Mouse (Mus musculus) erythroblast, embryonic 14.5 days (primary cell): ENCODE results near the gene Adamts18. TPM values are rescaled to one million over a fixed set of nuclear protein-coding genes. Genes with fewer than 3 reads are reported as not detected.

Experiments
- H3K27me3 ChIP-seq: 2 replicates; pipeline ENCODE4 v1.6.1; 2012; ENCODE audit warnings: inconsistent platforms; ENCODE audit not compliant: control insufficient read depth
- H3K36me3 ChIP-seq: 2 replicates; pipeline ENCODE4 v1.6.1; 2012; ENCODE audit warnings: mild to moderate bottlenecking, inconsistent platforms; ENCODE audit not compliant: control insufficient read depth
- H3K4me1 ChIP-seq: 2 replicates; pipeline ENCODE4 v1.6.1; 2012; ENCODE audit warnings: inconsistent platforms; ENCODE audit not compliant: control insufficient read depth
- H3K4me3 ChIP-seq: replicated peaks from 2 replicates; pipeline ENCODE3; 2012; ENCODE audit warnings: moderate library complexity, mild to moderate bottlenecking, inconsistent platforms
- H3K9me3 ChIP-seq: 2 replicates; pipeline ENCODE4 v1.6.1; 2012; ENCODE audit warnings: low read length, inconsistent platforms, mixed read lengths; ENCODE audit not compliant: control insufficient read depth
- GATA1 ChIP-seq: IDR thresholded peaks from 2 replicates; pipeline ENCODE4 v1.6.1; 2012; ENCODE audit warnings: low read length, inconsistent platforms, mixed read lengths
- TAL1 ChIP-seq: IDR thresholded peaks from 3 replicates; pipeline ENCODE4 v1.6.1; 2012; ENCODE audit warnings: low read length, inconsistent platforms, mixed read lengths
- polyA plus RNA-seq: library from polyadenylated mRNA; stranded (reverse); fragments of >175 nt; gene quantifications from 2 replicates; pipeline ENCODE4 v1.2.3, GENCODE M21; 2012

Adamts18 gene
- polyA plus RNA-seq, 1 experiment, result not detected

GRCm38 (mm10) chr8:113676811-113677210 is 171.7 kb downstream of the Adamts18 start:
- no peaks in the 10 kb centered on the region for H3K27me3 ChIP-seq
- TF ChIP-seq GATA1, result no peak
- no peak for TF ChIP-seq TAL1
- no peaks in the 10 kb centered on the region for H3K4me1 ChIP-seq
- peaks cover 10% of the 10 kb centered on the region for H3K9me3 ChIP-seq
- H3K4me3 ChIP-seq, result no peak overlapping the region
- H3K36me3 ChIP-seq, result no peaks in the 10 kb centered on the region

GRCm38 (mm10) chr8:113675281-113675680 is 173.3 kb downstream of the Adamts18 start:
- H3K9me3 ChIP-seq, result peaks cover 10% of the 10 kb centered on the region
- TF ChIP-seq TAL1 (no peak), GATA1 (no peak)

GRCm38 (mm10) chr8:113674611-113675010 is 173.9 kb downstream of the Adamts18 start:
- no peaks in the 10 kb centered on the region for H3K36me3 ChIP-seq
- no peaks in the 10 kb centered on the region for H3K27me3 ChIP-seq
- no peak overlapping the region for H3K4me3 ChIP-seq
- no peak for TF ChIP-seq GATA1
- no peak for TF ChIP-seq TAL1
- H3K4me1 ChIP-seq, result no peaks in the 10 kb centered on the region
- H3K9me3 ChIP-seq, result peaks cover 10% of the 10 kb centered on the region

More at GRCm38 (mm10) chr8:113675281-113675680, 173.3 kb downstream of the Adamts18 start:
- Histone ChIP-seq H3K27me3 (no peaks in the 10 kb centered on the region), H3K4me1 (no peaks in the 10 kb centered on the region), H3K4me3 (no peak overlapping the region), H3K36me3 (no peaks in the 10 kb centered on the region)

- TF ChIP-seq GATA1 (no peak), TAL1 (no peak)
- peaks cover 7% of the 10 kb centered on the region for H3K9me3 ChIP-seq
- no peak overlapping the region for H3K4me3 ChIP-seq
- H3K36me3 ChIP-seq, result no peaks in the 10 kb centered on the region
- H3K27me3 ChIP-seq, result no peaks in the 10 kb centered on the region
- H3K4me1 ChIP-seq, result no peaks in the 10 kb centered on the region
Observed at GRCm38 (mm10) chr8:113673300-113673699, 175.2 kb downstream of the Adamts18 start.

- H3K4me3 ChIP-seq, result no peak overlapping the region
- no peaks in the 10 kb centered on the region for H3K27me3 ChIP-seq
- no peaks in the 10 kb centered on the region for H3K36me3 ChIP-seq
- TF ChIP-seq TAL1 (no peak), GATA1 (no peak)
- peaks cover 7% of the 10 kb centered on the region for H3K9me3 ChIP-seq
- H3K4me1 ChIP-seq, result no peaks in the 10 kb centered on the region
Observed at GRCm38 (mm10) chr8:113672599-113673255, 175.8 kb downstream of the Adamts18 start.

GRCm38 (mm10) chr8:113669924-113670323 is 178.6 kb downstream of the Adamts18 start:
- peaks cover 7% of the 10 kb centered on the region for H3K9me3 ChIP-seq
- no peaks in the 10 kb centered on the region for H3K4me1 ChIP-seq

GRCm38 (mm10) chr8:113666714-113667432 is 181.7 kb downstream of the Adamts18 start:
- Histone ChIP-seq H3K4me3 (no peak overlapping the region), H3K27me3 (no peaks in the 10 kb centered on the region), H3K9me3 (no peaks in the 10 kb centered on the region; the same call in 1 of the 2 replicates), H3K36me3 (no peaks in the 10 kb centered on the region), H3K4me1 (no peaks in the 10 kb centered on the region)
- TF ChIP-seq GATA1 (no peak), TAL1 (no peak)

More at GRCm38 (mm10) chr8:113669924-113670323, 178.6 kb downstream of the Adamts18 start:
- H3K36me3 ChIP-seq, result no peaks in the 10 kb centered on the region
- no peak overlapping the region for H3K4me3 ChIP-seq
- H3K27me3 ChIP-seq, result no peaks in the 10 kb centered on the region
- TF ChIP-seq GATA1 (no peak), TAL1 (no peak)

GRCm38 (mm10) chr8:113665951-113666350 is 182.6 kb downstream of the Adamts18 start:
- Histone ChIP-seq H3K9me3 (no peaks in the 10 kb centered on the region; the same call in 1 of the 2 replicates), H3K27me3 (no peaks in the 10 kb centered on the region), H3K4me3 (no peak overlapping the region), H3K4me1 (no peaks in the 10 kb centered on the region), H3K36me3 (no peaks in the 10 kb centered on the region)
- no peak for TF ChIP-seq TAL1
- TF ChIP-seq GATA1, result no peak

- H3K36me3 ChIP-seq, result no peaks in the 10 kb centered on the region
- no peaks in the 10 kb centered on the region for H3K27me3 ChIP-seq
- H3K9me3 ChIP-seq, result peaks cover 2% of the 10 kb centered on the region; the same call in 1 of the 2 replicates
- no peak overlapping the region for H3K4me3 ChIP-seq
- no peaks in the 10 kb centered on the region for H3K4me1 ChIP-seq
- TF ChIP-seq GATA1 (no peak), TAL1 (no peak)
Observed at GRCm38 (mm10) chr8:113665036-113665435, 183.5 kb downstream of the Adamts18 start.
